ENCODE assay signal across 11 mouse cellular contexts in the genomic region with DNA sequence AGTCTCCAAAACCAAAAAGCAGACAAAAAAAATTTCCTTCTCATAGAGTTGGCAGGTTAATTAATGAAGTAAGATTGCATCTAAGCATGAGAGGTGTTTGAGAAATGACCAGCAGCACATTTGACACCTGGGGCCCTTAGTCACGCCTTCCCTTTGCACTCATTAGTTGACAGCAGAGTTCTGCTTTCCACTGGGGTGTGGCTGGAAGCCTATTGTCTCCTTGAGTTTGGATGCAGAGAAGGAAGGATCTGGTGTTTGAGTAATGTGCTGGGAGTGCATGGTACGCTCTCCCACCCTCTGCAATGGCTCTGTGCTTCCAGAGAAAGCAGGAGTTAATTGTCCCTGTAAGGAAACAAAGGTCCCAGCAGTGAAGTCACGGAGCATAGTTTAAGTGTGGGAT.
"Had no signal": no experiment of that assay in that cellular context is flagged by ENCODE, and none has a peak within 500 bp of the region (broad histone marks: within the 10 kb centered on the region; RNA-seq: fewer than 3 reads in every experiment).

No protein-coding gene starts in this region.

- H3K4me3 ChIP-seq: limb, embryonic 12.5 days; liver, embryonic 13.5 days; midbrain, embryonic 13.5 days had no signal

- ATAC-seq: liver, postnatal 0 days; midbrain, embryonic 13.5 days had no signal

- H3K9ac ChIP-seq: limb, embryonic 12.5 days; liver, embryonic 13.5 days; liver, postnatal 0 days; midbrain, embryonic 13.5 days had no signal

- H3K27me3 ChIP-seq: limb, embryonic 12.5 days; midbrain, embryonic 13.5 days had no signal

- H3K27ac ChIP-seq: limb, embryonic 12.5 days; liver, embryonic 13.5 days; midbrain, embryonic 13.5 days had no signal

- DNase-seq: kidney, postnatal 36 days; layer of hippocampus, adult 9-11 months; layer of hippocampus, postnatal 36 days; liver; liver, embryonic 13.5 days; liver, postnatal 0 days; lung, postnatal 36 days; right cerebral cortex, adult 18-20 months; right cerebral cortex, postnatal 25 days had no signal

- H3K4me2 ChIP-seq: limb, embryonic 12.5 days; liver, embryonic 13.5 days; midbrain, embryonic 13.5 days had no signal

- H3K9me3 ChIP-seq: limb, embryonic 12.5 days; liver, embryonic 13.5 days; midbrain, embryonic 13.5 days had no signal
